Mouse (Mus musculus): ENCODE measurements around the gene Rcor2.

The Rcor2 gene

DNA sequence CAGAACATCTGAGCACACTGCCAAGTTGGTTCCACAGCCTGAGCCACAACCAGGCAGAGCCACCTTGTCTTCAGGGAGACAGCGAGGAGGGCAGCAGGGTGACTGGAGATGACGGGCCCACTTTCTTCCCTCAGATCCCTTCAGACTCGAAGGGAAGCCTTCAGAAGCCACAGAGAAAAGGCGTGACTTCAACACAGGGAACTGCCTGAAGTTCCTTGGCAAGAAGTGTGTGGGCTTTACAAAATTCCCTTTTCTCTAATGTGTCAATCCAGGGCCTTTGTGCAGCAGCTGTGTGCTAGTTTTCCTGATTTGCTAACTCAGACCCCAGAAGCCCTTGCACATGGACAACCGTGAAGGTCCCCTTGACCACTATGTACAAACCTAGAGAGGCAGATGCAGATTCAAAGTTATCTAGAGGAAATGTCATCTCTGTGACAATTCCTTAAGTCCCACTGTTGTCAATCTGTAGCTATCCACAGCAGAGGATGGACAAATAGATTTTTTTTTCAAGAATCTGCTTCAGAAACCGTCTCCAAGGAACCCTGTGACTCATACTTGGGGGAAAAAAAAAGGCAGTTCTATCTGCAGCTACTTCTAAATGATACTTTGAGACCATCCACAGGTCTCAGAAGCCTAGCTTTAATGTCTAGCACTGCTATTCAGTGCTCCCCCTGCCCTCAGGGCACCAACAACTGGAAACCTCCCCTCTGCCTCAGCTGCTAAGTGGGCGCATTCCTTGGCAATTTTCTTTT lies 25.0 kb downstream of the Rcor2 start:
- no peak for DNase-seq (ENCODE audit: low read depth, low spot score)

DNA sequence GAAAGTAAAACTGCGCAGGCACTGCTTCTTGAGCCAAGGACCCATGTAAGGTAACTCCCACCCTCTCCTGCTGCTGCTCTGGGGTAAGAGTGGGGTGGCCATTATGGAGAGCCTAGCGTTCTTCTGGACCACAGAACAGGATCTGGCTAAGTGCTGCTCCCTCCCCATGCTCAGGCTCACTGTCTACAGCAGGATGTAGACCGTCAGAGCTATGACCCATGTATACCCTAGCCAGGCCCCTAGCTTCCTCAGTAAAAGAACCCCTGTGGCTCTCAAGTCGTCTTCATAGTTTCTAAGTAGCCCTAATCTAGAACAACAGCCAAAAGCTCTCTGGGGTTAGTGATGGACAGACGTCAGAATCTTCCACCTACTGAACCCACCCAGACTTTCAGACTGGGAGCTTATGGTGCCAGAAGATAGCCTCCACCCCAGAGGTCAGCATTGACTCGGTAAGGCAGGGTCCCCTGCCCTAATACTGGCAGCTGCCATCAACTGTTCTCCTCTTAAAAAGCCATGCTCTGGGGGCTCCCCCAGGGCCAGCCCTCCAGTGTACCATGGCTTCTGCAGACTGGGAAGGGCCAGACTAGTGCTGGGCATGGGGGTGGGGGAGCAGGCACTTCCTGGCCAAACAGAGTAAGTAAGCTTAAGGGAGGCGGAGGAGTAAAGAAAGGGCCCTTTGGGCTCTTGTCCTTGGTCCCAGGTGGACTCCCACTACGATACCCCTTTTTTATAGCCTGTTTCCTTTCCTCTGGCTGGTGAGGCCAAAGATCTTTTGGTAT lies 27.2 kb downstream of the Rcor2 start:
- DNase-seq (ENCODE audit: low read depth, low spot score), result no peak

DNA sequence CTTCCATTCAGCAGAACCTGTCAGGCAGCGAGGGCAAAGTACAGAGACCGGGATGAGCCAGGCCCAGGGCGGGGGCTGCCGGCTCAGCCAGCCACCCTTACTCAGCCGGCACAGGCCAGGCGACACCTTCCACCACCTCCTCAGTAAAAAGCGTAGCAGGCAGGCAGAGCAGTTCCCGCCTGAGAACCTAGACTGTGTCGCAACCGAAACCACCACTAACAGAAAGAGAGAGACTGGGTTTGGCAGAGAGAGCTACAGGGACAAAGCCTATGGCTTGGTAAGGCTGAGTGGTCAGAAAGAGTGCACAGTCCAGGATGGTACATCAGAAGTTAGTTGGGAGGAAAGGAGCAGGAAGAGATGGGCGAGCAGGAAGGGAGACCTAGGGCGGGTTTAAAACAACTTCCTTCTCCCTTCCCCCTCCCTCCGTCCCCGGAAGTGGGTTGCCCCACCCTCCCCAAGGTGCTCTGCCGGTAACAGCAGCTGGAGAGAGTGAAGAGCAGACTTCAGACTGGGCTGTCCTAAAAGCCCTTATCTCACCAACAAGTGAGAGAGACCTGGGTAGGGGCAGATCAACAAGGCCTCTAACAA lies 28.0 kb downstream of the Rcor2 start:
- DNase-seq (ENCODE audit: low read depth, low spot score), result no peak

DNA sequence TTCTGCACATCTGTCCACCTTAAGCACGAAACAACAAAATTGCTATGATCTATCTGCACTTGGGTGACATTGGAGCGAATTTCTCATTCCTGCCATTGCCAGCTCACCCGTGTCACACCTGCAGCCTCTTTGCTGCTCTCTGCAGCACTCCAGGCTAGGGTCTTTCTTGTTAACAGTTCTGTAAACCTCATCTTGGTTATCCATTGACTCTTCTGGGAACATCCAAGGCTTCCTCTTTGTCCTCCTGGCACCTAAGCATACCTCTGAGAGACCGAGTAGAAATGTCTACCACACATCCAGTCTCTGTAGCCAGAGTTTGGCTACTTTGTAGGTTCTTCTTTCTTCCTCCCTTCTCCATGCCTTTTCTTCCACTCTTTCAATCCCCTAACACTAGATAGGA lies 28.8 kb downstream of the Rcor2 start:
- no peak for DNase-seq (ENCODE audit: low read depth, low spot score)

DNA sequence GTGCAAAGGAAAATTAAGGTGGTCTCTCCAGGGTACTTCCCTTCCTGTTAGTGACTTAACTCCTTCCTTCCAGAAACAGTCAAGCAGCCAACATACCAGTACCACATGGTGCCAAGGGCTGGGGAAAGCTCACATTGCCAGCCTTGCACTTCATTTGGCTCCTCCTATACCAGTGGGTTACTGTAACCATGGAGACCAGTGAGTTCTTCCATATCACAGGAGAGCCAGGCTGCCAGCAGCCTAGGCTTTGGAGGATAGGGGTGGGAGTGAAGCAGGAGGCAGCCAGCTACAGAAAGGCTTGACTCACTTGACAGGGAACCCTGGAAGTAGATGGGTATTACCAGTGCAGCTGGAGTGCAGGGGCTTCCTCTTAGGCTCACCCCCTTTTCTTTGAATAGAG lies 31.9 kb downstream of the Rcor2 start:
- no peak for DNase-seq (ENCODE audit: low read depth, low spot score)

DNA sequence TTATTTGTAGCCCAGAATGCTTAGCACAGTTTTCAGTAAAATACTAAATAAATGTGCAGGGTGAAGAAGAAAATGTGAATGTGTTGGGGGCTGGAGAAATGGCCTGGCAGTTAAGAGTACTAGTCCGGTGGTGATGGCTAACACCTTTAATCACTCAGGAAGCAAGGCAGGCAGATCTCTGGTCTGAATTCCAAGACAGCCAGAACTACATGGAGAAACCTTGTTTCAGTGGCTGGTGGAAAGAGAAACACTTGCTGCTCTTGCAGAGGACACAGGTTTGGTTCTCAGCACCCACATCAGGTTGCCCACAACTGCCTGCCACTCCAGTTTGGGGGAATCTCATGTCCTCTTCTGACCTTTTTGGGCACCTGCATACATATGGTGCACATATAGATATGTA lies 33.0 kb downstream of the Rcor2 start:
- no peak for DNase-seq (ENCODE audit: low read depth, low spot score)

DNA sequence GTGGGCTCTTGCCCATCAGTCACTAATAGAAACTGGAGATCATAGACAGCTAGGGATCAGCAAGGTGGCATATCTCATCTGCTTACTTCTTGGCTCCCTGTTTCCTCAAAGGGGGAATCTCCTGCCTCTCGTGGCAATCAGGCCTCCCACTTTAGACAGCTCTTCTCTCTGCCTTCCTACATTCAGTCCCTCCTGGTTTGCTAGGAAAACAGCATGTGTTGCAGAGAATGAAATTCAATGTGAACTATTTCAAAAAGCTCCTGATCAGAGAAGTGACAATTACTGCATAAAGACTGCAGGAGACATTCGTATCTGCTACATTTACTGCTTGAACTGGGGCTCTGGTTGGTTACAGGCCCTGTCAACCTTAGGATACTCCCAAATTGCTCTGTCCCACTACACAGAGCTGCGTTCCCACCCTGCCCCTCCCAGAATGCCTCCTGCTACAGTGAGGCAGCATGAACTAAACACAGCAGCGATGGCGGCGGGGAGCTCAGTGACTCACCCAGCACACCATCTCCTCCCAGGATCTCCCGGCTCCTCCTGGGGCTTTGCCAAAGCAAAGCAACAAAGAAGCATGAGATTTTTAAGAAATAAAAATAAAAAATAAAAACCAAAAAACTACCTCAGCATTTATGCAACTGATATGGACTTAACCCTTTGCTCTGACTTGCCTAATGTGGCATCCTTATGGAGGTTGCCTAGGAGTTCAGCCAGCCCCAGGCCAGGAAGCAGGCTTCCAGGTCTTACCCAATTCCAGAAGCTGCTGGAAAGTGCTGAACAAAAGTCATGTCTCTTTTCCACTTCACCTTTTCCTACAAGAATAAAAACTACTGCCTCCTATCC lies 34.7 kb downstream of the Rcor2 start:
- peak; percentile 49 for DNase-seq (ENCODE audit: low read depth, low spot score)

DNA sequence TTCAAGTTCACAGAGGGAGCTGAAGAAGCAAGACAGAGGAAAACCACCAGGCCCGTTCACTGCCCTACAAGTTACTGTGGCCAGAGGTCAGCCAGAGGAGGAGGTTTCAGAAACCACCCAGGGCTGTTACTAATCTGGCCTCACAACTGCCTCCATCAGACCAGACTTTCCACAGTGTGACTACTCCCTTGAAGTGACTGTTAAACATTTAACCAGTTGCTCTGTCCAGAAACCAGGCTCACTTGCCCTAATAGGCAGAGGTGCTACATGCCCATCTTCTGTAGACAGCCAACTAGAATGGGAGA lies 35.3 kb downstream of the Rcor2 start:
- no peak for DNase-seq (ENCODE audit: low read depth, low spot score)

DNA sequence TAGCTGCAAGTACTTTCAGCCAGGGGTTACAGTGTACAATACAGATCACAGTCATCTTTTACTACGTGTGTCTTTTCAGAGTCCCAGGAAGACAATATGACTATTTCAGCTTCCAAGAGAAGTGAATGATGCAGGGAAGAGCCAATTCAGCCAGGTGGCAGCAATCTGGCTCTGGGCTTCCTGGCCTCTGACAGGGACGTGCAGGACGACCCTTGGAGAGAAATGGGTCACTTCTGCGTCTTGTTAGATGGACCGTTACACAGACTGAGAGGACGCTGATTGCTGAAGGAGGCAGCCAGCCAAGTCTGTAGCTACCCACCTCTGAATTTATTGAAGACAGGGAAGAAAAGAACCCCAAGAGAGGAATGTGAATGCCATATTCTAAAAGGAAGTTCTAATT lies 36.7 kb downstream of the Rcor2 start:
- DNase-seq (ENCODE audit: low read depth, low spot score), result no peak

DNA sequence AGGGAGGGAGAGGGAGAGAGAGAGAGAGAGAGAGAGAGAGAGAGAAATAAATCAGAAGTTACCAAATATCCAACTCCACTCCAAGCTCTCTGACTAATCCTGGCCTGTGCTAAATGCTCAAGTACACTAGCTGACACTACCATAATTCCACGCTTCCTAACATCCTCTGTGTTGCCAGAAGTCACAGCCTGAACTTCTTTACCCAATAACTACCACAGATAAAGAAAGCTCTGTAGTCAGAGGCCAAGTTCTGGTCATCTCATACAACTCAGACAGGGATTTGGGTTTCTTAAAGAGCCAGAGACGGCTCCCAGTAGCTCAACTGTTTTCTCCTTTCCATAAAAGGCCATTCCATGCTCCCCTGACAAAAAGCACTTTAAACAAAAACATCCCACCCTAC lies 37.7 kb downstream of the Rcor2 start:
- DNase-seq (ENCODE audit: low read depth, low spot score), result no peak

DNA sequence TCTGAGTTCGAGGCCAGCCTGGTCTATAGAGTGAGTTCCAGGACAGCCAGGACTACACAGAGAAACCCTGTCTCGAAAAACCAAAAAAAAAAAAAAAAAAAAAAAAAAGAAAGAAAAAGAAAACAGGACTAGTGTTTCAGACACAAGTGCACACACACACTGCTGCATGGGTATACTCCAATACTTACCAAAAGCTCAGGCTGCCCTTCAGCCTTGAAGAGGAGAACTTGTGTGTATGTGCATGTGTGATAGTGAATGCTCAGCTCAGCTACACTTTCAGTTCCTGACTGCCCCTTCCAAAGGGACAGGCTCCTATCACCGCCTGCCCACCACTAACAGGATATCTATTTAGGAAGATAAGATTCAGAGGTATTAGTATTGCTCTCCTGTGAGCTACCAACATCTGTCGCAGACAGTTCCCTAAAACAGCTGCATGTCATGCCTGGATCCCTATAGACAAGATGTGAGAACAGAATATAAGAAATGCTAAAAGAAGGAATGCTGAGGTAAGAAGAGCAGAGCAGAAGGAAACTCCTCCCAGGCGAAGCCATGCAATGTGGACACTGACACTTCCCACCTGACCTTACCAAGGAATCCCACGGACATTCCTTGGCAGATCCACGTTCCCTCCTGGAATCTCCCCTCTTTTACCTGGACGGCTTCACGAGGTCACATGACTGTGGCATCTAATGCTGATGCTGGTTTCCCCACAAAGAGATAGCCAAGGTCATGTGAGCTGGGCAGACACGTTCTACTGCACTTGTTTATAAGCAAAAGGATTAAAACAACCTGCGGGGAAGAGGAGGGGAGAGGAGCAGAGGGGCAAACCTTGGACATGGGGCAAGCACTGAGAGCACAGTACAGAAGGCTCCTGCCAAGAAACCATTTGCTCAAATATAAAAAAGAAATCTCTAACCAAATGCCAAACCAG lies 38.5 kb downstream of the Rcor2 start:
- DNase-seq (ENCODE audit: low read depth, low spot score), result no peak

DNA sequence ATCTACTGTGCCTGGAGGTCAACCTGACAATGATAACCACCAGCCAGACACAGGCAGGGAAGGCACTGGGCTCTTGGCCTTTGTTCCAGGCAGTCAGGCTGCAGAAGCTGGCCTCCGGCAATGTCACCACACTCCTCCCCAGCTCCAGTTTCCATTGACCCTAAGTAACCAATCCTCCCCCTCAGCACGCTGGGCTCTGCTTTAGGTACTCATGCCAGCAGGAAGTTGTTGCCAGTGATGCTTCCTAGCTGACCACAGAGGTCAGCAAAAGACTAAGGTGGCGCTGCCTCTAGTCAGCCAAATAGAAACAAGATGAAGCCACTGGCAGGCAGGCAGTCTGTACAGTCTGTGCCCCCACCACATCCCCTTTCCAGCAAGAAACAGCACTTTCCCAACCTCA lies 39.8 kb downstream of the Rcor2 start:
- DNase-seq (ENCODE audit: low read depth, low spot score), result no peak

DNA sequence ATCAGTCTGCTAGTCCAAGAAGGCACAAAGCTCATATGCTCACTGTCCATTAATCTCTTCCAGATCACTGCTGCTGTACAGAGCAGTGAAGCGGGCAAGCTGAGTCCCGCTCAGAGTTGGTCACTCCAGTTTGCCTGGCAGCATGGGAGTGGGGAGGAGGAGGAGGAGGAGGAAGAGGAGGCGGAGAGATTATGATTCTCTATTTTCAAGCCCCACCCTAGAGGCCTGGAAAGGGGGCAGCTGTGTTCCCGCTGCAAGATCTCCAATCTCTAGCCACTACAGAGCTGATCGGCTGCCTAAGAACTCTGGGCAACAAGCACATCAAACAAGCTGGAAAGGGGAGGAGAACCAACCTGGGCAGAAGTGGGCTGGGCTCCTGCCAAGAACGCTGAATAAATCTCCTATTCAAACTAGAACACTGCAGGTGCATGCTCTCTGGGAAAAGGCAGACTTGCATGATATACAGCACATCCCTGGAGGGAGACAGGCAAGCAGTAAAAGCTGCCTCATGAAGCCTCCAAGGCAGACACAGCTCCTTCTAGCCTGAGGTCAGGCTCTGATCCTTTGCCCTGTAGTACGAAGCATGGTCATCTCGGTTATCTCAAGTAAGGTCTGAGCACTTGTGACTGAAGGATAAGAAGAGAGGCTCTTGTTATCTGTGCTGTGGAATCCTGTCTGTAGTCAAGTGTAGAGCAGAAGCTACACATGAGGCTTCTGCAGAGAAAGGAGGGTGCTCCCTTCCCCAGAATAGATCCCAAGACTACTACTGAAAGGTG lies 41.1 kb downstream of the Rcor2 start:
- DNase-seq (ENCODE audit: low read depth, low spot score), result no peak

DNA sequence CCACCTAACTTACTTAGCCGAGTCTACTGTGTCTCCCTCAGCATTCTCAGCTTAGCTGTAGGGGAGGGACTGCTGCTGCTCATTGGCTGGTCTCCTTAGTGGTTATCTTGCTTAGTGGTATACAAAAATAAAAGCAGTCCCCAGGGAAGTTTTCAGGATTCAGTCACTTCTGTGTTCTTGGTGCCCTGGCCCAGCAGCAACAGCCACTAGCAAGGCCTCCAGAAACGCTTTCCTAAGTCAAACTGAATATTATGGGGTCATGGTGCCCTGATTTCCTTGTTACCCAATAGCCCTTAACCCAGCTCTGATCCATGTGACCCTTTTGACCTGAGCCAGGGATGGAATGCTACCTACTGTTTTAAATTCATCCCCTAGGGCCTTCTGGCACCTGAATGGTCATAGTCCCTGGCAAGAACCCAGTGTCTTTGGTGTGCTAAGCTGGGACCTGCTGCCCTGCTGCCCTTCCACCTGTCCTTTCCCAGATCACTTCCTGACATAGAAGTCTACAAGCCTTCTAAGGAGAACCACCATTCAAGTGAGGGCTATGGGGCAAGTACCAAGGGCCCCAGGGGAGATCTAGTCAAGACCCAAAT lies 42.7 kb downstream of the Rcor2 start:
- DNase-seq (ENCODE audit: low read depth, low spot score), result no peak

DNA sequence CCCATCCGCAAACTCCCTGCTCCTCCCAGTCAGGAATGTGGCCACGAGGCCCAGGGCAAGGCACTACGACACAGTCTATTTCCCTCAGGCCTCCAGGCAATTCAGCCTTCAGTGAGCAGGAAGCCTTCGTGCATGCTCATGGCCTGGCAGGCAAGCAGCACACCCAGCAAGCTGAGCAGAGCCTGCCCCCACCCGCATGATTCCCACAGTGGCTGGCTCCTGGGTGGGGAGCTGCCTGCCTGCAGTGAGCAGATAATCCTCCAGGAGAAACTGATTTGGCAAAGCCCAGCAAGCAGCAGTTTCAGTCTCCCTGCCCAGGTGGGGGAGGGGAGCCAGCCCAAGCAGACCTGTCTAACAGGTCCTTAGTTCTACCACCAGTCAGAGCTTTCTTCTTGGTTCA lies 43.6 kb downstream of the Rcor2 start:
- peak; percentile 80 for DNase-seq (ENCODE audit: low read depth, low spot score)

DNA sequence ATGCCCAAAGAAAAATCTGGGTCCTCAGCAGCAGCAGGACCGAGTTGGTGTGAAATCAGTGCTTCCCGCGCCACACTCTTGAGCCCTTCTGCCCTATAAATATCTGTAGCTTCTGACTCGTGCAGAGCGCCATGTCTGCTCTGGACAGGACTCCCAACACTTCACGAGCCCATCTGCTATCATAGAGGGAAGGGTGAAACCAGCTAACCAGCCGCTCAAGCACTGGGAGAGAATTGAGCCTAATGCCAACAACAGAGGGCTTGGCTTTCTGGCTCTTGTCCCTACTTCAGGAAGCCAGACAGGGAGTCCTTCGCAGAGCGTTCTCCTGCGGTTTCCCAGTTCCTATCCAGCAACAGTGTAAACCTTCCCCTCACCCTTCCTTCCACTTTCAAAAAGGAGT lies 44.2 kb downstream of the Rcor2 start:
- DNase-seq (ENCODE audit: low read depth, low spot score), result no peak

DNA sequence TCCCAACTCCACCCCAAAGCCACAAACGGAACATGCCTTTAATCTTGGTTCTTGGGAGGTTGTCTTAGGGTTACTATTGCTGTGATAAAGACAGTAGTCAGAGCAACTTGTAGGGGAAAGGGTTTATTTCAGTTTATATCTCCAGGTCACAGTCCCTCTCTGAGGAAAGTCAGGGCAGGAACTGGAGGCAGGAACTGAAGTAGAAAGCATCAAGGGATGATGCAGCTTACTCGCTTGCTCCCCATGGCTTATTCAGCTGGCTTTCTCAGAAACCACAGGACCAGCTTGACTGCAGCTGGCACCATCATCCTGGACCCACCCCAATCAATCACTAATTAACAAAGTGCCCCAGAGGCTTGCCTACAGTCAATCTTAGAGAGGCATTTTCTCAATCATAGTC lies 46.5 kb downstream of the Rcor2 start:
- DNase-seq (ENCODE audit: low read depth, low spot score), result no peak

DNA sequence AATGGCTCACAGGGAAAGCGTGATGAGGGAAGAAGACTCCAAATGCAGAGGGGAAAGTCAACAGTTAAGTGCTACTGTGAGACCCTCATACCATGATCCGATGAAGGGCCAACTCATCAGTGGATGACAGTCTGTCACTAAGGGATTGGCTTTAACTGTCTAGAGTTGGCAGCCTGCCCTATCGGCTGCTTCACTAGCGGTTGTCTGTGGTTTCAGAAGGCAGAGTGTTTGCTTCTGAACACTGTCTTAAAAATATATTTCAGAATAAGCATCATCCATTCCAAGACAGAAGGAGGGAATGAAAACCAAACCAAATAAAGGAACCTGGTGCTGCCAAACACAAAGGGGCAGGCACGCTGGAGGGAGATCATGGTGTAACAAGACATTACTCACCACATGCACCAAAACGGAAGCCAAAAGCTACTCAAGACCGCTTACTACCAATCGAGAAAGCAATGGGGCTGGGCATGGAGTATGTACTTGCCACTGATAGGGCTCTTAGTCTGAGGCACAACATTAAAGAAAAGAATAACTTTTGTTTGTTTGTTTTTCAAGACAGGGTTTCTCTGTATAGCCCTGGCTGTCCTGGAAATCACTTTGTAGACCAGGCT lies 48.0 kb downstream of the Rcor2 start:
- no peak for DNase-seq (ENCODE audit: low read depth, low spot score)

DNA sequence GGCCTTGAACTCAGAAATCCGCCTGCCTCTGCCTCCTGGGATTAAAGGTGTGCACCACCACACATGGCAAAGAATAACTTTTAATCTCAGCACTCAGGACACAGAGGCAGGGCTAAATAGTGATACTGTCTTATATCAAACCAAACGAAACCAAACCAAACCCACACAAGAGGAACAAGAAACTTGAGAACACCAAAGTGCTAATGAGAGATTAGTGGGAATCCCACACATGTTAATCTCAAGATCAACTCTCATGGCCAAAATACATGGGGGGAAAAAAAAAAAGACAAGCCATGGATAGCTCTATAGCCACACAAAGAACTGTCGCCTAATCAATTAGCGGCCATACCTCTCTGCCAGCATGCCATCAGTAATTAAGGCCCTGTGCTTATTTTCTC lies 48.5 kb downstream of the Rcor2 start:
- DNase-seq (ENCODE audit: low read depth, low spot score), result no peak

DNA sequence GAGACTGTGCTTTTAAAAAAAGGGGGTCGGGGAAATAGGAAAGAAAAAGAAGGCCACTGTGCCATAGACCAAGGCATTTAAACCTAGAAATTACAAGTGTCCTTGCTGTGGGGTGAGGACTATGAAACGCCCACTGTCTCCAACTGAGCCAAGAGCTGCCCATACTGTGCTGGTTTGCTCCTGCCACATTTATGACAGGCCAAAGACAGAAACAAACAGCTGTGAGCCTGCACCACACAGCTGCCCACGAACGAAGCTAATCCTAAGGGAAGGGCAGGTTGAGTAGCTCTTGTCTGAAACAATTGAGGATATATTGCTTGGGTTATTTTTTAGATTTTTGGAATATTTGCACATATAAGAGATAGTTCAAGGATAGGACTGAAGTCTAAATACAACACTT lies 49.7 kb downstream of the Rcor2 start:
- no peak for DNase-seq (ENCODE audit: low read depth, low spot score)
